Mouse (Mus musculus): ENCODE measurements at regions not wholly inside any gene's neighbourhood (a gene's known extent, or its start where the extent isn't known, plus 50 kb on each side); places are given as distances from the start of the nearest gene placed in this dataset.

- DNase-seq (ENCODE audit: low spot score in 2 of 2): no peak
Measured at GRCm38 (mm10) chr3:54443791-54444190, 82.9 kb downstream of the Postn start.

- DNase-seq (ENCODE audit: low spot score in 2 of 2): no peak
Measured at GRCm38 (mm10) chr3:54446889-54447288, 86.0 kb downstream of the Postn start.

GRCm38 (mm10) chr3:54457416-54457815 lies 96.5 kb downstream of the Postn start:
- DNase-seq (ENCODE audit: low spot score in 2 of 2): no peak

GRCm38 (mm10) chr3:54461366-54461765 lies 100.5 kb downstream of the Postn start:
- no peak for DNase-seq (ENCODE audit: low spot score in 2 of 2)

GRCm38 (mm10) chr3:54466097-54466496 lies 105.2 kb downstream of the Postn start:
- no peak for DNase-seq (ENCODE audit: low spot score in 2 of 2)

- no peak for DNase-seq (ENCODE audit: low spot score in 2 of 2)
Measured at GRCm38 (mm10) chr3:54474209-54474608, 113.3 kb downstream of the Postn start.

GRCm38 (mm10) chr3:54475879-54476278 lies 115.0 kb downstream of the Postn start:
- no peak for DNase-seq (ENCODE audit: low spot score in 2 of 2)

- DNase-seq (ENCODE audit: low spot score in 2 of 2): no peak
Measured at GRCm38 (mm10) chr3:54477986-54478385, 117.1 kb downstream of the Postn start.

GRCm38 (mm10) chr3:54480251-54480650 lies 119.3 kb downstream of the Postn start:
- DNase-seq (ENCODE audit: low spot score in 2 of 2): no peak

- DNase-seq (ENCODE audit: low spot score in 2 of 2): no peak
Measured at GRCm38 (mm10) chr3:54487346-54487745, 126.4 kb downstream of the Postn start.

- DNase-seq (ENCODE audit: low spot score in 2 of 2): no peak
Measured at GRCm38 (mm10) chr3:54487844-54488243, 126.9 kb downstream of the Postn start.

GRCm38 (mm10) chr3:54490249-54490900 lies 129.5 kb downstream of the Postn start:
- DNase-seq (ENCODE audit: low spot score in 2 of 2): no peak

GRCm38 (mm10) chr3:54493567-54493966 lies 132.7 kb downstream of the Postn start:
- no peak for DNase-seq (ENCODE audit: low spot score in 2 of 2)

- no peak for DNase-seq (ENCODE audit: low spot score in 2 of 2)
Measured at GRCm38 (mm10) chr3:54504997-54505396, 144.1 kb downstream of the Postn start.

- DNase-seq (ENCODE audit: low spot score in 2 of 2): no peak
Measured at GRCm38 (mm10) chr3:54507575-54507974, 146.7 kb downstream of the Postn start.

- no peak for DNase-seq (ENCODE audit: low spot score in 2 of 2)
Measured at GRCm38 (mm10) chr3:54508906-54509305, 148.0 kb downstream of the Postn start.

GRCm38 (mm10) chr3:54517251-54517650 lies 156.3 kb downstream of the Postn start:
- no peak for DNase-seq (ENCODE audit: low spot score in 2 of 2)

- DNase-seq (ENCODE audit: low spot score in 2 of 2): no peak
Measured at GRCm38 (mm10) chr3:54522716-54523115, 161.8 kb downstream of the Postn start.

GRCm38 (mm10) chr3:54526618-54527017 lies 165.7 kb downstream of the Postn start:
- no peak for DNase-seq (ENCODE audit: low spot score in 2 of 2)

GRCm38 (mm10) chr3:54528292-54528691 lies 164.3 kb upstream of the Supt20 start:
- no peak for DNase-seq (ENCODE audit: low spot score in 2 of 2)

GRCm38 (mm10) chr3:54530251-54530650 lies 162.4 kb upstream of the Supt20 start:
- DNase-seq (ENCODE audit: low spot score in 2 of 2): no peak

GRCm38 (mm10) chr3:54535361-54535760 lies 157.2 kb upstream of the Supt20 start:
- DNase-seq (ENCODE audit: low spot score in 2 of 2): no peak

- no peak for DNase-seq (ENCODE audit: low spot score in 2 of 2)
Measured at GRCm38 (mm10) chr3:54538055-54538454, 154.6 kb upstream of the Supt20 start.

Measured in layer of hippocampus, postnatal 10 days (tissue).